Mouse (Mus musculus) lung, postnatal 10 days (tissue): ENCODE measurements at regions not wholly inside any gene's neighbourhood (a gene's known extent, or its start where the extent isn't known, plus 50 kb on each side); places are given as distances from the start of the nearest gene placed in this dataset.

Source experiments
- DNase-seq: peaks from one replicate; pipeline ENCODE4 v3.0.0; 2021

DNA sequence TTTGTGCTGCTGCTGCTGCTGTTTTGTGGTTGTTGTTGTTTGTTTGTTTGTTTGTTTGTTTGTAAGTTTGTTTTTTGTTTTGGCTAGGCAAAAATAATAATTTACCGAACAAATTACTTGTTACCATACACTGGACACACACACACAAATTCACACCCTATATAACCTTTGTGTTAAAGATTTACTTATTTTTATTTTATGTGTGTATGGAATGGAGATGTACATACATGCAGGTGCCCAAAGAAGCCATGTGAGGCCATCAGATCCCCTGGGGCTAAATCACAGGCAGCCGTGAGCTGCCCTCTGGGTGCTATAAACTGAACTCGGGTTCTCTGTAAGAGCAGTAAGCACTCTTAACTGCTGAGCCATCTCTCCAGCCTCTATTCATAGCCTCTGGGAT, 56.0 kb downstream of the Pttg1 start:
- DNase-seq, result no peak

GRCm38 (mm10) chr11:43368346-43368745, 57.7 kb downstream of the Pttg1 start:
- DNase-seq, result no peak

- DNase-seq, result no peak
These were observed 64.2 kb downstream of the Pttg1 start for GRCm38 (mm10) chr11:43361858-43362257.

DNA sequence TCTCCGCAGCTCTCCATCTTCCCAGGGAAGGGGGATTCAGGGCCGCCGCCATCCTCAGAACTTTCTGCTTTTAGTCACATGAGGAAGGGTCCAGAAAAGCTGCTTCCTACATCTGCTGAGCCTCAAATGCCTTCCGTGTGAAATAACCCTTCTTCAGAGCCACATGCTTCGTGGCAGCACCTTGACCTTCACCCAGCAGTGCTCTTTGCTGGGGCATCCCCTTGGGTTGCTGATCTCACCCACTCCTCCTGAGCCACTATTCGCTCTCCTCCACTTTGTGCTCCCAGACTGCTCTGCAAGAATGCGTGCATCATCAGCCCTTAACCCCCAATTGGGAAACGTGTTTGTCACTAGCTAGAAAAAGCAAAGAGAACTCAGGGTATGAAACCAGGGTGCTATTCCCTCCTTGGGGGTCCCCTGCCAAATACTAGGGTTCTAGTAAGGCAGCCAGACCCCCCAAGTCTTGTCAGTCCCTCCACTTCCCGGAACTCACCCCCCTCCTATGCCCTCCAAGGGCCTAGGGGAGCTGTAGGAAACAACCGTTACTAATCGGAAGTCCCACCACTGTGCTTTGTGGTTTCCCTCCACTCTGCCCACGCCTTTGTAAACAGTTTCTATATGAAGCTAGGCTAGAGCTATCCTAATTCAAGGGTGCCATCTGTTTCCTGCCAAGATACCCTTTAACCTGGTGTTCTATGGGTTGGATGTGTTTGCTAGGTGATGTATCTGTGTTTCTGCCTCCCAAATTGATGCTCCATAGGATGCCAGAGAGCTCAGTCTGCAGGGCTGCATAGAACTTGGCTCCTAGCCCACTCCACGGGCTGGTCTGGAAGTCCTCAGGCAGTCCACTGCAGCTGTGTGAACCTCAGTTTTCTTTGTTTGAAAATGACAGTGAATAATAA, 67.4 kb downstream of the Pttg1 start:
- DNase-seq, result peak; percentile 39

DNA sequence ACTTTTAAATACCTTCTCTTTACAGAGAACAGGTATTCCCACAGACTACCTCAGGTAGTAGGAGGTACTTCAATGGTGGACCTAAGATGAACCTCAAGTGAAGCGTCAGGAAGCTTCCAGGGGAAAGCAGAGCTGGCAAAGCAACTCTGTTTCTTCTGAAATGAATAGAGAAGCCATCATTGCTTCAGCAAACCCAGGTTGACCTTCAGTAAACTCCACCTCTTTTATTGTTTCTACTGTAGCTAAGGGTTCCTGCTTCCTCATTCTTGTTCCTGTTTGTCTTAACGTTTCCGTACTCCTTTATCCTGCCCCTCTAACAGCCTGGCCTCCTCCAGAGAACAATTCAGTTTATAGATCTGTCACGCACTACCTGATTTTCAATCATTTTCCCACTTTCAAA, 72.4 kb downstream of the Pttg1 start:
- peak; percentile 27 for DNase-seq

DNA sequence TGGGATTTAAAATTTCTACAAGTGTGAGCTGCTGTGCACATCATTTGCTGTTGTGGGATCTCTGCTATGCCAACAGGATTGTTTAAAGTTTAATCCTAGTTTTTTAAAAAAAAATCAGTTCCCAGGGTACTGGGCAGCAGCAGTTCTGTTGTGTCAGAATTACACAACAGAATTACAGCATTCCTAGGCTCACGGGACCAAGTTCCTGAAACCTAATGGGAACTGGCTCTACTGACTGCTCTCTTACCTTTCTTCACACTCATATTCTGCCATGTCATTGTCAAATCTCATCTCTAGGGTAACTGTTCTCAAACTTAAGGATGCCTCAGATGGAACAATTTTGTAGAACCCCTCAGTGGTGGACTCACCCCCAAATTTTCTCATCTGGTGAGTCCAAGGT, 73.0 kb downstream of the Pttg1 start:
- DNase-seq, result no peak

DNA sequence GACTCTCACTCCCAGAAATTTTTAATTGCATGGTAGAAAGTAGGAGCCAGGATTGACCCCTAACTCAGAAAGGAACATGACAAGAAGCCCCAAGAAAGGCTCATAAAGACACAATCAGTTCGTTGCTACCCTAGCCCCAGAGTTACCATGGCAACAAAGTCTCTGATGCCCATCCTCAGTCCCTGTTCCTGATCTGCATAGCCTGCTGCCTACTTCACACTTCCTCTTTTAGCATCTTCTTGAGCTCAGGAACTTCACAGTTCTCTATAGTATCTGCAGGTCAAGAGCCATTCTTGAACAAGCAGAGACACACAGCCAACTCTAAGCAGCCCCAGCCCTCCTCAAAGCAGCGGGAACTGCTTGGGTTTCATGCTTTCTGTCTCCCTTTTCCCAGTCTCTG, 74.2 kb downstream of the Pttg1 start:
- DNase-seq, result no peak

GRCm38 (mm10) chr11:43351348-43351747, 74.7 kb downstream of the Pttg1 start:
- no peak for DNase-seq

GRCm38 (mm10) chr11:43350242-43350641, 75.8 kb downstream of the Pttg1 start:
- no peak for DNase-seq

DNA sequence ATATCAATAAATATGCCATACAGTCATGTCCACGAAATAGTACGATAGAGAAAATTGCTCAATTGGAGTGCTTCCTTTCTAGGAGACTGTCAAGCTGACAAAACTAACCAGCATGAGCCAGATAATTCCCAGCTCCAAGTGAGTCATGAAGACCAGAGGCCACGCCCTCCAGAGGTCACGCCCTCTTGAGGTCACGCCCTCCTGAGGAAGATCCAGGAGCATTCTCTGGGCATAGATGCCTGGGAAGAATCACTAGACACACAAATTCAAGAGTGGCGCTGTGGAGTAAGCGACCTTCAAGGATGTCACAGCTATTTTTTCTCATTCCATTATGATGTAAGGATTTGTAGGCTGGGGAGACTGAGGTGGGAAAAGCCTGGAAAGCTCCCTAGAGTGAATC, 76.5 kb downstream of the Pttg1 start:
- DNase-seq, result peak; percentile 64

GRCm38 (mm10) chr11:43348571-43348970, 77.5 kb downstream of the Pttg1 start:
- peak; percentile 85 for DNase-seq

DNA sequence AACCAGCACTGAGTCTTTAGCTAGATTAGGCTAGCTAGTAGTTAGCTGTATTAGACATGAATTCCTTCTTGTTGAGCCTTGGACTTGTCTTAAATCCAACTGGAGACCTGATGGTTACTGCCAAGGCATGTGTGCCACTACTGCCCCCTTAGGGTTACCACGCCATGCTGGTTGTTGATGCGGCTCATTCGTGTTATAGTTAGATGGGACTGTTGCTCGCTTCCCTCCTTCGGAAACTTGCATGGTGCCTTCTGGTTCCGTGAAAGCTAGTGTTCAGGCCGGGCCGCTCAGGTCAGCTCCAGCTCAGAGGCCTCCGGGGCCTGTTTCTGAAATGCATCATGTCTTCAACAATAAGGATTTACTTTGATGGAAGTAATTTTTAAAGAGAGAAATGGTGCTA, 79.6 kb downstream of the Pttg1 start:
- no peak for DNase-seq

- peak; percentile 65 for DNase-seq
These were observed 81.1 kb downstream of the Pttg1 start for GRCm38 (mm10) chr11:43344767-43345561.

DNA sequence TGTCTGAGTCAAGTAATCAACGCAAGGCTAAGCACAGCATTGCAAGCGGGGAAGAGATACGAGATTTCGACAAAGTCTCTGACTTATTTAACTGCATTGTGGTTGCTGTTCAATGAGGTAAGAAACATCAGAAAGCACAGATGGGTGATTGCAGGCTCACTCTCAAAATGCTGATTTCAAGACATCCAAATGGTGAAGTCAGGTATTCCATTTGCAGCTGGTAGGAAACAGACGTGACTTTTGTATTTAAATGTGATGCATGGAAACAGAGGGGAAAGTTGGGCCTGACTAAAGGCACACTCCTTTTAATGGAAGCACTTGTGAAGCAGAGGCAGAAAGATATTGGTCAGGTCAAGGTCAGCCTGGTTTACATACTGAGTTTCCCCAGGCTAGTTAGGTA, 82.5 kb downstream of the Pttg1 start:
- no peak for DNase-seq

DNA sequence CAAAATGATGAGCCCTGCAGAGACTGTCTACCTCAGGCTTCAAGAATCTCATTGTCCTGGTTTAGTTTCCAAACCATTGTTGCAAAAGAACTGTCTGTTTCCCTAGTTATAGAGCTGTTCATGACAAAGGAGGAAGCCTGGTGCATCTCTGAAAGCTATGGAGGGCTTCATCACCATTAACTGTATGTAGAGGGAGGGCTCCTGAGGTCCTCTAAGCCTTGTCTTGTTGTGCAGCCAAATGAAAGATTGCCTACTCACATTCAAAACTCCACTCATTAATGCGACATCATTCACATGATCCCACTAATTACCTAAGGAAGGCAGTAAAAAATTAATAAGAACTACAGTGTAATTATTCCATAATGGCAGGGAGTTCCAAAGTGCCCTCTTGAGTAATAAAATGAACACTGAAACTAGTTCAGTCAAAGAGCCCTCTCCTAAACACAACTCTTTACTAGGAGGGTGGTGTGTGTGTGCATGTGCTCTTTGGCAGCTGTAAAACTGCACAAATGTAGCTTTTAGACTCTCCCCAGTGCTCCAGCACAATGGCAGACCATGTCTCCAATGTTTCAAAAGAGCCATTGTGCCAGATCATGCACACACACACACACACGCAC, 87.6 kb downstream of the Pttg1 start:
- DNase-seq, result no peak

DNA sequence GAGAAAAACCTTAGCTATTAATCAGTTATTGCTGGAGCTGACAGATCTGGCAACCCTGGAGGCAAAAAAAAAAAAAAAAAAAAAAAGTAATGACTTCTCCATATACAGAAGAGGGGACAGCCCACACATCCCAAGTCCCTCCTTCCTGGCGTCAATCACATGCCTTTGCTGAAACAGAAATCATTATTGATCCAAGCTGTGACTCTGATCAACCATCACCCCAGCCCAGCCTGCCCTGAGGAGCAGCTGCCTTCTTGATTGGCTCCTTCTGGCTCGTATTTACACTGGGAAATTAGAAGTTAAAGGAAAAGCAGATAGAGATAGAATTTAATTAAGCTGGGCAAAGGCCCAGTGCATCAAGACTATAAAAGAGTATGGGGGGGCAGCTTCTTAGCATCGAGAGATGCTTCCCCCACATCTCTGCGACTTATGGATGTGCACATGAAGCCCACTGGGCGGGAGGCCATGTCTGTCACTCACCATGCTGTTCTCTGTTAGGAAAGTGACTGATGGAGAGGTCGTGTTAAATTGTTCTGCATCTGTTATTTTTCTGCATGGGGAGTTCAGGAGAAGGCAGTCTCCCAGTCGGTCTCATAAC, 90.3 kb downstream of the Pttg1 start:
- DNase-seq, result no peak

DNA sequence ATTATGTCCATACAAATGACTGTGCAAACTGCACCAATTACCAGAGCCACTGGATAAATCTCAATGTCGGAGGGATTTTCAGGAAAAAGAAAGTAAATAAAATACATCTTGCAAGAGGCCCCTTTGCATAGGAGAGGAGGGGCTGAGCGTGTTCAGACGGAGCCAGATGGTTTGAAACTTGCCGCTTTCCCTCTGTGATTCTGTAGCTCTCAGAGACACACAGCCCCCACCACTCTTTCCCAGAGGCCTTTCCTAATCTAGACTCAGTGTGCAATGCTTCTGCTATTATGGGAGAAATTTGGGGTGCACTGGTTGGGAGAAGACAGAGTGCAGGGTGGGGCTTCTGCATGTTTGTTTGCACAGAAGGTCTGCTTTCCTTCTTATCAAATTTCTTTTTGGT, 92.5 kb downstream of the Pttg1 start:
- no peak for DNase-seq

- no peak for DNase-seq
These were observed 112.1 kb downstream of the Pttg1 start for GRCm38 (mm10) chr11:43313996-43314395.
